ENCODE assay signal across 8 mouse cellular contexts in genomic region chr2:64948418-64949169, GRCm38 (mm10).
DNase-seq lines count a peak whose midpoint lies in the region; ATAC-seq and TF ChIP-seq lines count a peak whose summit lies in the region.

No protein-coding gene starts in this region.

- H3K9me3 ChIP-seq in forebrain, embryonic 16.5 days (ENCODE audit: control insufficient read depth, low read length) = no peaks in the 10 kb centered on the region
- H3K9me3 ChIP-seq in lung, embryonic 14.5 days (ENCODE audit: low read depth, low read length) = no peaks in the 10 kb centered on the region

- no peak overlapping the region for H3K4me2 ChIP-seq in forebrain, embryonic 16.5 days (ENCODE audit: low read length)
- H3K4me2 ChIP-seq in lung, embryonic 14.5 days = no peak overlapping the region

- H3K9ac ChIP-seq in forebrain, embryonic 16.5 days (replicated peaks; ENCODE audit: low read depth, low read length) = no peak overlapping the region
- H3K9ac ChIP-seq in lung, embryonic 14.5 days = no peak overlapping the region

- 54% methylated on average over 12 of the region's 12 CpGs for WGBS in forebrain, embryonic 16.5 days
- 74% methylated on average over 12 of the region's 12 CpGs for WGBS in lung, embryonic 14.5 days

- H3K36me3 ChIP-seq in forebrain, embryonic 16.5 days (ENCODE audit: control insufficient read depth, insufficient read depth) = no peaks in the 10 kb centered on the region
- H3K36me3 ChIP-seq in lung, embryonic 14.5 days (ENCODE audit: insufficient read depth) = no peaks in the 10 kb centered on the region

- no peaks in the 10 kb centered on the region for H3K27me3 ChIP-seq in forebrain, embryonic 16.5 days (replicated peaks; ENCODE audit: control insufficient read depth, insufficient read depth, low read length)
- no peaks in the 10 kb centered on the region for H3K27me3 ChIP-seq in lung, embryonic 14.5 days (ENCODE audit: insufficient read depth, low read length)

- H3K4me3 ChIP-seq in forebrain, embryonic 16.5 days (replicated peaks; ENCODE audit: low read length) = no peak overlapping the region
- H3K4me3 ChIP-seq in lung, embryonic 14.5 days (ENCODE audit: low read depth, low read length) = no peak overlapping the region

- no peak overlapping the region for H3K27ac ChIP-seq in forebrain, embryonic 16.5 days (ENCODE audit: low read length)
- no peak overlapping the region for H3K27ac ChIP-seq in lung, embryonic 14.5 days (ENCODE audit: low read depth)

- DNase-seq in adrenal gland, postnatal 10 days = peak; percentile 50
- no peak for DNase-seq in adrenal gland, postnatal 4 days (ENCODE audit: low spot score in 2 of 2)
- DNase-seq in MN1 (ENCODE audit: low spot score) = peak; percentile 58
- DNase-seq in kidney, postnatal 10 days = peak; percentile 58
- DNase-seq in lung, embryonic 14.5 days = peak; percentile 66
- peak; percentile 28 for DNase-seq in retina, postnatal 7 days (ENCODE audit: low read depth, low spot score)
- DNase-seq in spleen, adult 12 weeks (ENCODE audit: low spot score) = no peak

- peak; percentile 91 for ATAC-seq in forebrain, embryonic 16.5 days
- ATAC-seq in lung, embryonic 14.5 days (ENCODE audit: insufficient read depth) = peak; percentile 54; the same call in 1 of the 2 replicates

- TF ChIP-seq CTCF in lung, embryonic 14.5 days (IDR thresholded peaks at IDR 0.05; ENCODE audit: low read depth) = peak; percentile 81

- no peaks in the 10 kb centered on the region for H3K4me1 ChIP-seq in forebrain, embryonic 16.5 days (replicated peaks; ENCODE audit: control insufficient read depth, insufficient read depth, low read length)
- no peaks in the 10 kb centered on the region for H3K4me1 ChIP-seq in lung, embryonic 14.5 days (ENCODE audit: insufficient read depth)

Comparison
In these comparisons a context has a peak if more than half of its experiments do, and no peak if none do; other contexts are left out.
1. DNase-seq: peak in adrenal gland, postnatal 10 days (single experiment), MN1 (single experiment), kidney, postnatal 10 days (single experiment), lung, embryonic 14.5 days (single experiment) and retina, postnatal 7 days (single experiment); none in adrenal gland, postnatal 4 days (0 of 2) and spleen, adult 12 weeks (single experiment).